Mouse (Mus musculus): ENCODE measurements at regions not wholly inside any gene's neighbourhood (a gene's known extent, or its start where the extent isn't known, plus 50 kb on each side); places are given as distances from the start of the nearest gene placed in this dataset.

DNA sequence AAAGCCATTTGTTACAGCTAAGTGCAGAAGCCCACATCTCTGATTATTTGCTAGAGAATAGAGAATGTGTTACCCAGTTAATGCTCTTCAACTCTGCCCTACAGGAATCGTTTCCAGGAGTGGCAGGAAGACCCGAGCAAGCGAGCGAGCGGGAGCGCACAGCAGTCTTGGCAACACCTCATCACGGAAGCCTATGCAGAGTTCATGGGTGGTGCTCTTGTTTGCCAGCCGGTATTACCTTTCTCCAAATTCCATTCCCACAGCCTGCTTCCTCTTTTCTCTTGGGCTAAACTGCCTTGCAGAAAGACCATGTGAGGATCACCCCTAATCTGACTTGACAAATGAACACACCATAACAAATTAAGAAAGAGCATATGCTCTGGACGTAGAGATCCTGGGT is 82.1 kb upstream of the Ssbp2 start:
- no peaks in the 10 kb centered on the region for H3K79me2 ChIP-seq (ENCODE audit: control insufficient read depth, insufficient read depth, low read length, poor library complexity)
- H3K27ac ChIP-seq (ENCODE audit: control insufficient read depth, low read depth, low read length), result no peak overlapping the region
- no peaks in the 10 kb centered on the region for H3K36me3 ChIP-seq (ENCODE audit: control insufficient read depth in 1 of 2, insufficient read depth in 2 of 2, low read length in 2 of 2)
- no peaks in the 10 kb centered on the region for H3K27me3 ChIP-seq (ENCODE audit: control insufficient read depth in 1 of 2, insufficient read depth in 2 of 2, low read length in 2 of 2)
- no peaks in the 10 kb centered on the region for H3K4me1 ChIP-seq (ENCODE audit: control insufficient read depth in 1 of 2, insufficient read depth in 2 of 2, low read length in 2 of 2)
- TF ChIP-seq TBP (IDR thresholded peaks at IDR 0.05; ENCODE audit: low read depth, low read length), result no peak
- no peak for TF ChIP-seq MYC (IDR thresholded peaks at IDR 0.05; ENCODE audit: low read depth, low read length)
- TF ChIP-seq SMC3 (IDR thresholded peaks at IDR 0.05; ENCODE audit: low read depth, low read length), result no peak
- TF ChIP-seq POLR2AphosphoS5 (IDR thresholded peaks at IDR 0.05; ENCODE audit: borderline replicate concordance, low read depth, low read length), result no peak
- no peak for TF ChIP-seq ETS1 (IDR thresholded peaks at IDR 0.05; ENCODE audit: low read depth, low read length)
- TF ChIP-seq GABPA (IDR thresholded peaks at IDR 0.05; ENCODE audit: low read depth, low read length), result no peak
- TF ChIP-seq KAT2A (conservative IDR thresholded peaks at IDR 0.05; ENCODE audit: low read depth, low read length), result no peak
- TF ChIP-seq TAL1 (IDR thresholded peaks at IDR 0.05; ENCODE audit: low read length), result no peak
- TF ChIP-seq ZNF384 (IDR thresholded peaks at IDR 0.05; ENCODE audit: low read depth, low read length), result no peak
- no peak overlapping the region for H3K9ac ChIP-seq (ENCODE audit: control insufficient read depth, low read depth, low read length, poor library complexity, severe bottlenecking)
- DNase-seq (ENCODE audit: low read depth, low spot score), result no peak
- H3K9me3 ChIP-seq (replicated peaks; ENCODE audit: insufficient read depth, low read length), result no peaks in the 10 kb centered on the region
- H3K4me3 ChIP-seq (ENCODE audit: control insufficient read depth in 1 of 2, insufficient read depth in 1 of 2, low read depth in 2 of 2, low read length in 2 of 2), result no peak overlapping the region

DNA sequence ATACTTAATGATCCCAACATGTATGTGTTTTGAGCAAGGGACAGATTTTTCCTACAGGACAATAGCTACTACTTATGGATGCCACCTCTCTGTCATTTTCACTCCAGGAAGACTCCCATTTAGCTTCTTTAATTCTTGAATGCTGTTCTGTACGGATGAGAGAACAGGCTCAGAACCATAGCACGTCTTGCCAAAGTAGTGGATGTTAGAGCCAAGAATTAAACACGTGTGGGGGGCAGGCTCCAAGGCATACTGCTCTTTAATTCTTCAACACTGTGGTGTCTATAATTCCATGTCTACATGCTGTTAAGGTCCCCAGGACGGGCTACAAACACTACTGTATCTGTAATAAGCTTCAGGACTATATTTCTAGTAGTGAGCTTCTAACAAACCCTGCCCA is 74.7 kb upstream of the Ssbp2 start:
- no peak for TF ChIP-seq TBP (IDR thresholded peaks at IDR 0.05; ENCODE audit: low read depth, low read length)
- no peak for TF ChIP-seq RCOR1 (IDR thresholded peaks at IDR 0.05; ENCODE audit: low read depth, low read length)
- TF ChIP-seq BHLHE40 (IDR thresholded peaks at IDR 0.05; ENCODE audit: borderline replicate concordance, low read depth, low read length), result no peak
- TF ChIP-seq TCF12 (IDR thresholded peaks at IDR 0.05; ENCODE audit: low read depth, low read length), result no peak
- no peak for TF ChIP-seq ZMIZ1 (IDR thresholded peaks at IDR 0.05; ENCODE audit: low read depth, low read length)
- no peak for TF ChIP-seq E2F4 (IDR thresholded peaks at IDR 0.05; ENCODE audit: borderline replicate concordance, low read depth, low read length)
- TF ChIP-seq MYC (IDR thresholded peaks at IDR 0.05; ENCODE audit: low read depth, low read length), result no peak
- TF ChIP-seq CHD2 (IDR thresholded peaks at IDR 0.05; ENCODE audit: low read length), result no peak
- no peak for TF ChIP-seq RAD21 (IDR thresholded peaks at IDR 0.05; ENCODE audit: low read depth, low read length)
- no peak for TF ChIP-seq JUND (IDR thresholded peaks at IDR 0.05; ENCODE audit: low read depth, low read length)
- TF ChIP-seq POLR2A (IDR thresholded peaks at IDR 0.05; ENCODE audit: control insufficient read depth in 1 of 2, insufficient read depth in 1 of 2, low read depth in 1 of 2, low read length in 2 of 2, poor library complexity in 1 of 2), result no peak
- no peak for TF ChIP-seq ZC3H11A (IDR thresholded peaks at IDR 0.05; ENCODE audit: low read depth, low read length)
- TF ChIP-seq MXI1 (IDR thresholded peaks at IDR 0.05; ENCODE audit: low read depth, low read length), result no peak
- TF ChIP-seq HCFC1 (IDR thresholded peaks at IDR 0.05; ENCODE audit: low read depth, low read length), result no peak
- no peak for TF ChIP-seq EP300 (IDR thresholded peaks at IDR 0.05; ENCODE audit: low read depth in 1 of 2, low read length in 2 of 2)
- no peak for TF ChIP-seq CHD1 (IDR thresholded peaks at IDR 0.05; ENCODE audit: low read depth, low read length)
- no peak for TF ChIP-seq SIN3A (IDR thresholded peaks at IDR 0.05; ENCODE audit: low read length)
- TF ChIP-seq SMC3 (IDR thresholded peaks at IDR 0.05; ENCODE audit: low read depth, low read length), result no peak
- TF ChIP-seq GABPA (IDR thresholded peaks at IDR 0.05; ENCODE audit: low read depth, low read length), result no peak
- TF ChIP-seq POLR2AphosphoS5 (IDR thresholded peaks at IDR 0.05; ENCODE audit: borderline replicate concordance, low read depth, low read length), result no peak
- no peak overlapping the region for H3K9ac ChIP-seq (ENCODE audit: control insufficient read depth, low read depth, low read length, poor library complexity, severe bottlenecking)
- H3K4me3 ChIP-seq (ENCODE audit: control insufficient read depth in 1 of 2, insufficient read depth in 1 of 2, low read depth in 2 of 2, low read length in 2 of 2), result no peak overlapping the region
- no peaks in the 10 kb centered on the region for H3K9me3 ChIP-seq (replicated peaks; ENCODE audit: insufficient read depth, low read length)
- no peaks in the 10 kb centered on the region for H3K4me1 ChIP-seq (ENCODE audit: control insufficient read depth in 1 of 2, insufficient read depth in 2 of 2, low read length in 2 of 2)
- no peak overlapping the region for H3K27ac ChIP-seq (ENCODE audit: control insufficient read depth, low read depth, low read length)
- H3K79me2 ChIP-seq (ENCODE audit: control insufficient read depth, insufficient read depth, low read length, poor library complexity), result no peaks in the 10 kb centered on the region
- no peaks in the 10 kb centered on the region; a peak in 1 of 4 replicates for H3K27me3 ChIP-seq (ENCODE audit: control insufficient read depth in 1 of 2, insufficient read depth in 2 of 2, low read length in 2 of 2)
- no peak for DNase-seq (ENCODE audit: low read depth, low spot score)
- no peaks in the 10 kb centered on the region for H3K36me3 ChIP-seq (ENCODE audit: control insufficient read depth in 1 of 2, insufficient read depth in 2 of 2, low read length in 2 of 2)

Data from MEL (cell line).